Mouse (Mus musculus) hindbrain, embryonic 16.5 days (tissue): ENCODE results near the gene Atp5j. TPM values are rescaled to one million over a fixed set of nuclear protein-coding genes. Genes with fewer than 3 reads are reported as not detected.

Source experiments
- polyA plus RNA-seq: library from polyadenylated mRNA; unstranded; fragments of >200 nt; fragmentation: Nextera tagmentation; extraction: Ambion mirVana; gene quantifications from 2 replicates; pipeline ENCODE4 v1.2.1, GENCODE M21; 2015

The Atp5j gene
- polyA plus RNA-seq, 1 experiment from 2014 or later = 807 TPM

Other genes starting within 250 kb of the Atp5j start
- gene Mrpl39, start 99.9 kb downstream of the Atp5j start, polyA plus RNA-seq = 35.6 and 36.0 TPM in 2 replicates
- gene Jam2, start 61.5 kb downstream of the Atp5j start, polyA plus RNA-seq = 22.2 and 25.7 TPM in 2 replicates
- gene Gabpa, start 700 bp downstream of the Atp5j start, polyA plus RNA-seq = 15.1 and 18.2 TPM in 2 replicates